Mouse (Mus musculus): ENCODE results near the gene Srpx.

Srpx gene

DNA sequence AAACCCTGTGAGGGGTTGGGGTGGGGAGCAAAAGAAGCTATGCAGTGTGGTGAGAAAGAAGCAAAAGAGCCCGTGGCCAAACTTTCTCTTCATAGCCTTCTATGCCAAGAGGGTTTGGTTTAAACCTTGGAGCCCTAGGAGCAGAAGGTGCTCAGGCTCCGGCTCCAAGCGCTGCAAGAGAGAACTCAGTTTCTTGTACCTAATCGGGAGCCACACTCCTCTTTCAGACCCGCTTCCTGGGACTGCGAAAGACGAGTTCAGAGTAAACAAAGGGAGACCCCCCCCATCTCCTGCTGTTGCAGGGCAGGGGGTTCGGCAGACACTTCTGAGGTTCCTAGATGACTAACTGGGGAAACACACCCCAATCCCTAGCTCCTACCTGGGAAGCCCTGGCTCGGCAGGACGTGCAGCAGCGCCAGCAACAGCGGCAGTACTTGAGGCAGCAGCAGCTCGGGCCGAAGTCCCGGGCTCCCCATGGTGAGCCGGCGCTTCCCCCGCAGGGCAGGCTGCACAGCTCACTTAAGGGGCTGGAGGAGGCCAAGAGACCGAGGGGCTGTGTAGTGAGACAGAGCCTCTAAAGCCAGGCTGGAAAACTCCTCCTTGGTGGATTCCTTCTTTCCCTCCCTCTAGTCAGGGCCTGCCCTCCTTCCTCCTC lies at the start of gene Srpx:
Gene Srpx (minus strand): TSS at position 645 of the 655 bp plus-strand sequence.
- no peak for DNase-seq (ENCODE audit: low spot score)

DNA sequence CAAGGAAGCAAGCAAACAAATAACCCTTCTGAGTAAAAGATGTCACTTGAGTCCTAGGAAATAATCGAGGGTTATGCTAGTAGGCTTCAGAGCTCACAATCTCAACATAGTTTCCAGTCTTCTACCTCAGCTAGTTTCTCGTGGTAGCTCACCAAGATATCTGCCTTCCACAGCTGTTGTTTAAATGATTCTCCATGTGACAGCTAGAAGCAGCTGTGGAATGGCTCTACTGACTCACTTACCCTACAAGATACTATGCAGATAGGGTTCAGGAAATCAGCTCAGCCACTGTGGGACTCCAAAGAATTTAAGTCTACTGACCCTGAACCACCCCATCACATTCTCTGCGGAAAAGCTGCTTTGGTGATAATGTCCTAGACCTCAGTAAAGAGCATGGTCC lies 34.9 kb upstream of the Srpx start:
- no peak for DNase-seq (ENCODE audit: low spot score)

DNA sequence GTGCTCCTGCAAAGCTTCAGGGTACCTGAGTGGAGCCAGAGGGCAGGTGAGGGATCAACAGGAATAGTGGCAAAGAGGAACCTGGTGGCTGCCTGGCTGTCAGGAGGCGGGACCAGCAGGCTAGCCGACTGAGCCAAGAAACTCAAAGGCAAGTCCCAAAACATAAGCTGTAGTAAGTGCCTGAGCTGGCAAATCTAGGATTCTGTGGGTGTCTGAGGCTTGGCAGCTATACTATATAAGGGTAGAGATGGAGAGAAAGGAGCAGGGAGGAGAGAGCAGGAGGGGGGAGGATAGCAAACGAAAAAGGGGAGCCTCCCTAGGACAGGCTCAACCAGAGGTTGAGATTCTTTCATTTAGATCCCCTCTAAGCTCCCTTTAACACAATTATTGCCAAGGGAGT lies 1.7 kb downstream of the Srpx start:
- DNase-seq (ENCODE audit: low spot score), result no peak

DNA sequence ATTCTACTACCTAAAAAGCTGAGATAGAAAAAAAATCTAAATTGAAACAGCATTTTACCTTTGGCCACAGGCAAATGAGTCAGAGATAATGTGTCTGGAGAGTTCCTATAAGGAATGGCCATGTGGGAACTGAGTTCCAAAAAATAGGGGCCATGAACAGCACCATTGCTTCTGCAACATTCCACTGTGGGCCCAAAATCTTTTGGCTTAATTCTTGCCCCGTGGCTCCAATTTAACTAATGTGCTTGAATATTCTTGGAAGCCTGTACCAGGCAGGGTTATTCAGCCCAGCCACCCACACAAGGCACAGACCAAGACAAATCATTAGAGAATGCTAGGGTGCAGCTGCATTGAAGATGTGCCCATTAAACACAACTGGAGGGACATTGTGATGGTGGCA lies 6.8 kb downstream of the Srpx start:
- no peak for DNase-seq (ENCODE audit: low spot score)

DNA sequence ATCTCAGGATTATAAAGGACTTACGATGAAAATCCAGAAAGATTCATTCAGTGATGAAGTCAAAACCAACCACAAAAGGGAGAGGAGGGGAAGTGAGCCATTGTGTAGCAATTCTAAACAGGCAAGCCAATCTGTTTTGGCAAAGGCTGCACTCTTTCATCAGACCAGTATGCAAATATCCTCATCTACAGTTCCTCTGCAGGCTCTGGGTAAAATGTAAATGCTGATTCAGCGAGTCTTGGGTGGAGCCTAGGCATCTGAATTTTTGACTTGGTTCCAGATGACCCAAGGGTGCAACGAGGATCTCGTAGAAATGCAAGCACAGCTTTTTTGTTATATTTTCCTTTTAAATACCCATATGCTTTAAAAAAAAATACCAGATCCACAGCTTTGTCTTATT lies 9.0 kb downstream of the Srpx start:
- no peak for DNase-seq (ENCODE audit: low spot score)

DNA sequence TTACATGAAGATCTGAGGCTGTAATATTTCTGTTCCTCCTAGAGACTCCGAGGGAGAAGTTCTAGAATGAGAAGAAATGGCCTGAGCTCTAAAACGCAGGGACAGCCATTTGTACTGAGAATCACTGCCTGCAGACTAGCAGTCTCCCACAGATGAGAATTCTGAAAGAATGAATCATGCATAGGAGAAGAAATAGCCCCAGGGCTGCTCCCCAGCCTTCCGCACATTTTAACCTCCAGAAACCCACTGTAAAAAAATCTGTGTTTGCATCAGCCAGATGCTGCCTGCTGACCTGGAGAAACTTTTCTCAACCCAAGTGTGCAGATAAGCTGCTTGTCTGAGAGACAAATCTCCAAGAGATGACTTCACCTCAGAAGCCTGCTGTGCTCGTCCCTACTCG lies 12.0 kb downstream of the Srpx start:
- no peak for DNase-seq (ENCODE audit: low spot score)

DNA sequence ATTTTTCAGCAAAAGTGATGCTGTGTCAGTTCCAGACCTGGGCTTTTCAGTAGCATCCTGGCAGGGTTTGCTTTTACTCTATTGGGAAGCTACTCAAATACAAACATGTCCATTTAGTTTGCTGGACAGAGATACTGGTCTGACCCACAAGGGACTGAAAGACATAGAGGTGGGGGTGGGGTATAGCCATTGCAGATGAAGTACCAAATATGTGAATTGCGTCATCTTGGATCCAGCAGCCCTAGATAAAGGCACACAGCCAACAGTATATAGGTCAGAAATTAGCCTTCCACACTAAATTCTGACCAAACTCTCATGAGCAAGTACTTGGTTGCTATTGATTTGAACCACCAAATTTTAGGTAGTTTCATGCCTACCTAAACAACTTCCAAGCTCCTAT lies 14.8 kb downstream of the Srpx start:
- no peak for DNase-seq (ENCODE audit: low spot score)

DNA sequence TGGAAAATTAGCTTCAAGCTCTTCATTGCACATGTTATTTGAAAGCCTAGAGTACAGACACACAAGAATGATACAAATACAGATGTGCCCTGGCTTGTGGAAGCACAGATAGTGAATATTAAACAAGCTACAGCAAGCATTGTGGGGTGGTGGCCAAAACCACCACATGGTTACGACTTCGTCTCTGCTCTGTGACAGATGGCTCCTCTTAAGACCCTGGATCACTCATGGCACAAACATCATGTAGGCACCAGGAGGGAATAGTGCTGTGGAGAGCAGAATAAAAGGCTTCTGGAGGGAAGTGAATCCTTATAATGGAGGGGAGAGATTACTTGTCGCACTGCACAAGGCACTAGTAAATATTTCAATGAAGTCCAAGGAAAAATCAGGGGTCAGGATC lies 21.7 kb downstream of the Srpx start:
- no peak for DNase-seq (ENCODE audit: low spot score)

DNA sequence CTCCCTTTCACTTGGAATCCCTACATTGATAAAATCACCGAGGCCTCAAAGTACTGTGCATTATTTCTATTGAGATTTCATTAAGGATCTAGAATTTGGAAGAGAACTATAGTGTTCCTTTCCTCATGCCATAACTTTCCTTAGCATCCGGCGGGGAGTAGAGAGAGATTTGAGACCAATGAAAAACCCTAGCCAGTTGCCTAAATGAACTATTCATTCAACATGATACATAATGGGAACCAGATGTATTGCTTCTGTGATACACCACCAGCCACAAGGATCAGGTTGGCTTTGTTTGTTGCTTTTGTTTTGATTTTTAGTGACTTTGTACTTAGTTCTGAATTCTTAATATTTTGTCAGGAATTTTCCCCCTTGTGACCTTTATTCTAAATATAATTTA lies 37.1 kb downstream of the Srpx start:
- no peak for DNase-seq (ENCODE audit: low spot score)

DNA sequence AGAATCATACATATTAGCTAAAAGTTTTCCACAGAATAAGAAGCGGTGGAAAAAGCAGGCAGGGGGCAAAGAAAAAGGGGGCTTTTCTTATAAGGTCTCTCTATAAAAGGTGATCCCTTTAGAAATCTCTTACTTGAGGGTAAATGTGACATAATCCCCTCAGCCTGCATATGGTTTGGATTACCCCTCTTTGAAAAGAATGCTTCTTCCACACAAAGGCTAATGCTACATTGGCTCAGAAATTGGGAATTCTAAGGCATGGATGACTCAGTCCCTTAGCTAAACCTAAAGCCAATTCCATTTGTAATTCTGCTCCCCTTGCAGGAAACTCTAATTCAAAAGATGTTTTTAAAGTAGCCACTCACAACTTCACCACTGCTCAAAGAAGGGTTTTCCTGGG lies 37.5 kb downstream of the Srpx start:
- no peak for DNase-seq (ENCODE audit: low spot score)

DNA sequence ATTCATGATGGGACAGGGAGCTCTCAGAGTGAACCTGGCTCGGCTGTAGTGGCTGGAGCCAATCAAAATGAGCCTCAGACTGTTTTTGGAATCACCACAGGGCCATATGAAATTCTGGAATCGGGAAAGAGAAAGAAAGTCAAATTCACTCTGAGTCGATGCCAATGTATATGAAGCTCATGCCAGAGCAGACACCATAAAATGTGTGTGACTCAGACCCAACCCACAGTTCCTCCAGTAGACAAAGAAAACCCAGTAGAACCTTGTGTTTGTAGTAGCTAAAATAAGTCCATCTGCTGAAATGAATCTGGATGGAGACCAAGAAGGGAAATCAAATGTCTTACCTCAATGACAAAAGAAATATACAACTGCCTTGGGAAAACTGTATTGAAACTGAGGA lies 43.5 kb downstream of the Srpx start:
- DNase-seq (ENCODE audit: low spot score), result no peak

DNA sequence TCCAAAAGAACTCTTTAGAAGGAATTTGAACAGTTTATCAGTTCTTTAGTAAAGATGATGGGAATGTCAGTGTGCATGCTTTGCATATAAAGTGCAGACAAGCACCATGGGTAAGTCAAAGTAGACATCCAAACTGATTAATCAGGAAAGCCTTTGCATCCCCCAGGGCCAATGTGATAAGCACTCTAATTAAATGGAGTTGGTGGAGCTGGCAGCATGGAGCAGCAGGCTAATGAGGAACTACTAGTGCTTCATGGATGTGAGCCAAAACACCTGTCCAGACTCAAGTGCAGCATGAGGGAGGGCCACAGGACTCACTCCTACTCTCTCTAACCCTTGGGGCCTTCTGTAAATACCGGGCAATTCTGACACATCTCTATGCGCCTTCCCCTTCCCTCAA lies 46.0 kb downstream of the Srpx start:
- DNase-seq (ENCODE audit: low spot score), result no peak

DNA sequence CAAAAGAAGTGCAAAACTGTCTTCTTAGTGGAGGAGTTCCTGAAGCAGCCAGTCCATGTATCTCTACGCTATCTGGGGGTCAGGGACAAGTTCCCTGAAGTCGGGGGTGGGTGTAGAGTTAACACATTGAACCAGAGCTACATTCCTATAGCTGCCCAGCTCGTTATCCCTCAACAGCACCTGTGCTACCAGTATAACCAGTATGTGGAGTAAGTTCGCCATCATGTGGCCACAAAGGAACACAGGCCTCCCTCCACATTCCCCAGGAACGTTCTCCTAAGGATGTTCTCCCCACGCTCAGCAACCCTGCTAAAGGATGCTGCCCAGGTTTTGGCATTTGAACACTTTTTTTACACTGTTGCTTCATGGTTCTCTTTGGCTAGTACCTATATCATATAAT lies 46.8 kb downstream of the Srpx start:
- DNase-seq (ENCODE audit: low spot score), result peak; percentile 7

DNA sequence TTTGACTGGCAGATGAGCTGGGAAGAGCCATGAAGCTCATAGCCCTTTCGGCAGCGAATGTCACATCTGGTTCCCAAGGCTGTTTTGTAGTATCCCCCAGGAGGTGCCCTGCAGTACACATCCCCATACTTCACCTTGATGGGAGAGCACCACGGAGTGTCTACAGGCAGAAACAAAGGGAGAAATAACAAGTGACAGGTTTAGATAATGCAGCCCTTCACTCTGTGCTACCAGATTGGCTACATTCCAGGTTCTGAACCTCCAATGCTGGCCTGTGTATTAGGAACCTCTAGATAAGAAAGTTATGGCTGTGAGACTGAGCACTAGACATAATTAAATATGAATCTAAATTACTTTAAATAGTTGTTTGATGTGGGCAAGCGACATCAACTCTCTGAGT lies 48.1 kb downstream of the Srpx start:
- no peak for DNase-seq (ENCODE audit: low spot score)

DNA sequence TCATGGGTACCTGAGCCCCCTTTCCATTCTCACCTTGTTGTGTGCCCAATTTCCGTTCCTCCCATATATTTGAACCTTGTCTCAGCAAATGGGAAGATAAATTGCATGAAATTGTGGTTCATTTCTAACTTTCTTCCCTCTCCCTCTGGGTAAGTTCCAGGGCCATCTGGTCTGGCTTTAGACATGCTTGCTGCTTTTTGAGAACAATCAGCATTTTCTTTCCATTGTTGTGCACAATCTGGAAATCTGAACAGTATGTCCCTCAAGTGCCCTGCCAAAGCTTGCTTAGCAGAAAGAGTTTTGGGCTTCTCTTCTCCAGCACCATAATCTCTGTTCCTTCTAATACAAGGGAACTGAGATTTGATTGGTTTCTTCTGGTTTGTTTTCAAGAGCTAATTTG lies 53.7 kb downstream of the Srpx start:
- DNase-seq (ENCODE audit: low spot score), result no peak

DNA sequence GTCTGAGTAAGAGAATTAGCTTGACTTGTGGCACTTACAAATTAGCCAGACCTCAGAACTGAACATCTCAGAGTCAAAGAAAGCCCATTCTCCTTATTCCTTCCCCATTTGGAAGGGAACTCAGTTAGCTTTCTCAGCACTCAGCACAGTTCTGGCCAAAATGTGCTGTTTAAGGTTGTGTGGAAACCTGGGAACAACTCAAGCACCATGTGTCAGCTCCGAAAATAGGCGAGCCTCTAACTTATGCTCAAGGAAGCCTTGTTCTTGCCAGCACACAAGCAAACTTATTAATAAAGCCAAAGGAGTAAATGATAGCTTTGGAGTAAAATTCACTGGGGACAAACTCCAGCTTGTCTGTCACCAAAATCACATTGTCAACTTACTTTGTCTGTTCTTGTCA lies 54.1 kb downstream of the Srpx start:
- DNase-seq (ENCODE audit: low spot score), result no peak

DNA sequence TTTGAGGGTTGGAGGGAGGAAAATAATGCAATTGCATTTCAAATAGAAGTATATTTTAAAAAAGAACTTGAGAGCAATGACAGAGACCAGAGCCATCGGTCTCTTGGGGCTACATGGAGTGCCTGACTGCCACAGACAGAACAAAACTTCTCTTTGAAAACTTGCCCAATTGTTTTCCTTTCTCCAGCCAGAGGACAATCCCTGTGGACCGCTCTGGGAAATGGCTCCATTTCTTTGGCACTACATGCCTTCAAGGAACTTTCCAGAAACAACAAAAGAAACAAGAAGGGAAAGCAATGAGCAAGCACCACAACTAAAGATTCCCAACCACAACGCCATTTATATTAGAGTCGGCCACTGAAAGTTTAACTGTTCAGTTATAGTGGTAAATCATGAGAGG lies 55.3 kb downstream of the Srpx start:
- no peak for DNase-seq (ENCODE audit: low spot score)

DNA sequence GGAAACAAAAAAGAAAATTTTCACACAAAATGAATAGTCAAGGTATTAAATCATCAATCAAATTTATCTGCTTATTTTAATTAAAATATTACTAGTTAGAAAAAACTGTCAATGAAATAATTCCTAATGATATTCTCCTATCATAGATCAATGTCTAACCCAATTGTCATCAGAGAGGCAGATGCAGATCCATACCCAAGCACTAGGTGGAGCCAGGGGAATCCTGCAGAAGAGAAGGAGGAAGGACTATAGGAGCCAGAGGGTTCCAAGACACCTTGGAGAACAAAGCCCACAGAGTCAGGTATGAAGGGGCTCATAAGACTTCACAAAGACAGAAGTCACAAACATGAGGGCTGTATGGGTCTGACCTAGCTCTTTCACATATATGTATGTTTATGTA lies 82.8 kb downstream of the Srpx start:
- DNase-seq (ENCODE audit: low spot score), result no peak

DNA sequence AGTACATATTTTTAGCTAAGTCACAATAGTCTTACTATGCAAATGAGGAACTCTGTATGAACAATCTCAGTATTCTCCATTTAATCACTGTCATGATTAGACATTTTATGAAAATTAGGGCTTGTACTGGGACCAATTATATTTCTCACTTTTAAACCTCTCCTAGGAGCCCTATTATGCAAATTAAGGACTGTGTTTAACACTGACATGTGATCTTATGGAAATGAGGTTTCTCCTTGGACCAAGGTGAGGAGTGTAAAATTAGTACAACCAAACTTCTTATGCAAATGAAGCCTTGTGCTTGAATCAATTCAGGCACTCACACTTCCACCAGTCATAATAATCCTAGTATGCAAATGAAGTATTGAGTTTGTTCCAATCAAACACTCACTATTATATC lies 107.3 kb downstream of the Srpx start:
- no peak for DNase-seq (ENCODE audit: low spot score)

DNA sequence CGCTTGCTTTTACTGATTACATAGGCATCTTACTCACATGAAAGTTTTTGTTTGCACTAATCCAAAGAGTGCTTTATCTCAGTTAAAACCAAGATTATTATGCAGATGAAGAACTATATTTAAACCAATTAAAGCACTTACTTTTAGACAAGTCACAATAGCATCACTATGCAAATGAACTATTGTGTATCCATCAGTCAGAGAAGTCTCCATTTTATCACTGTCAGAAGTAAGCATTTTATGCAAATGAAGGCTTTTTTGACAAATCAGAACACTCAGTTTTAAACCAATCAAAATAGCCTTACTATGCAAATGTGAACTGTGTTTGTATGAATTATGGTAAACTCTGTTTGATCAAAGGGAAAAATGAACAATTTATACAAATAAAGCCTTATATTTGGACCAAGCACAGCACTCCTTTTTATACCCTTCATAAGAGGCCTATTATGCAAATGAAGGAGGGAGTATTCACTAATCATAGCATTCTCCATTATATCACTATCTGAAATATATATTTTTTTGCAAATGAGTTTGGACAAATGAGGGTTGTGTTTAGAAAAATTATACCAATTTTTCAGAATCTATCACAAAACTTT lies 109.7 kb downstream of the Srpx start:
- DNase-seq (ENCODE audit: low spot score), result no peak

DNA sequence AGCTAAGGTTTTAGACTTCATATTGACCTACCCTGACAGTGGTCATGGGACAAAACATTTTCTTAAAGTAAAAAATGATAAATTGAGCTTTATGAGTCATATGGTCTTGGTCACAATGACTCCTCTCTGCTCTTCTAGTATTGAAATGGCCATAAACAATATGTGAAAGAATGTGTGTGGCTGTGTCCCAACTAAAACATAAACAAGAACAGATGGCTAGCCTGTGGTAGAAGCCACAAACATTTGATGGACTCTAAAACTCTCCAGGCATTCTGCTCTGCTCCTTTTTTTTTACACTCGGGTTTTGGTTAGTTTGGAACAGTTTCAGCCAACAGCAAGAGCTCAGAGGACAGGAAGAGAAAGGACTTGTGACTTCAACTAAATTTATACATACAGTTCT lies 111.6 kb downstream of the Srpx start:
- DNase-seq (ENCODE audit: low spot score), result no peak

DNA sequence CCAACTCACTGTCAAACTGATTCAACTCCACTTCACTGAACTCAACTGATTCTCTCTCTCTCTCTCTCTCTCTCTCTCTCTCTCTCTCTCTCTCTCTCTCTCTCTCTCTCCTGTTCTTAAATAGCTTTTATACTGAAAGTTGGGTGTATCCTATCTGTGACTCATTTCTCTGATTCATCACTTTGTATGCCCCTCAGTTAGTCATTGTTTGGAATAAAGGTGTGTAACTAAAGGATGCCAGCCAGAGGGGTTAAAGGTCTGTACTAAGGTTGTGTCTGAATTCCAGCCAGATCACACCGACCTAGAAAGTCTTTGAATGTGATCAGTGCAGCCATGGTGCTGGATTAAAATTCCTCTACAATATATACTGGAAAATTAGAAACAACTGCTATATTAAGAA lies 116.8 kb downstream of the Srpx start:
- no peak for DNase-seq (ENCODE audit: low spot score)
